Mouse (Mus musculus): ENCODE data around the gene Rin1. TPM values are rescaled to one million over a fixed set of nuclear protein-coding genes. Genes with fewer than 3 reads are reported as not detected.
"Not testable (repeated sequence)": the region's sequence is repeated elsewhere in the genome, so short reads cannot be mapped to it uniquely, and the experiment has no call there.

Gene Rin1
- polyA plus RNA-seq (2012; rRNA removed), result 2.8 and 3.7 TPM in 2 replicates

GRCm38 (mm10) chr19:5050047-5050905 is at the start of gene Rin1:
Rin1 (plus strand) TSS chr19:5050481.
- Histone ChIP-seq H3K27ac (ENCODE audit: insufficient read depth, low read length) (no peak within 1 kb of the TSS), H3K4me1 (ENCODE audit: control insufficient read depth, insufficient read depth, low read length) (peaks cover 40% of the 10 kb centered on the region), H3K27me3 (ENCODE audit: control insufficient read depth, insufficient read depth, low read length) (no peaks in the 10 kb centered on the region), H3K4me3 (replicated peaks; ENCODE audit: insufficient read depth, low read depth, low read length) (no peak within 1 kb of the TSS)
- DNase-seq, result peak in 1 of 2 experiments; percentile 42
- WGBS, result 32% methylated on average over 14 of the region's 14 CpGs
- no peak for TF ChIP-seq POLR2A (IDR thresholded peaks at IDR 0.05; ENCODE audit: borderline replicate concordance, insufficient read depth, low read length)
- peak; percentile 39; the same call in 1 of the 2 replicates for TF ChIP-seq CTCF (IDR thresholded peaks at IDR 0.05; ENCODE audit: borderline replicate concordance, insufficient read depth, low read depth, low read length)

GRCm38 (mm10) chr19:5001666-5002406 is 48.4 kb upstream of the Rin1 start:
- peaks cover 23% of the 10 kb centered on the region for H3K4me1 ChIP-seq (ENCODE audit: control insufficient read depth, insufficient read depth, low read length)
- TF ChIP-seq POLR2A (IDR thresholded peaks at IDR 0.05; ENCODE audit: borderline replicate concordance, insufficient read depth, low read length), result no peak
- TF ChIP-seq CTCF (IDR thresholded peaks at IDR 0.05; ENCODE audit: borderline replicate concordance, insufficient read depth, low read depth, low read length), result peak; percentile 100
- WGBS, result under 1% methylated on average over 39 of the region's 39 CpGs
- H3K27ac ChIP-seq (ENCODE audit: insufficient read depth, low read length), result peak overlapping the region; percentile 6; the same call in 1 of the 2 replicates
- peak overlapping the region; percentile 40 for H3K4me3 ChIP-seq (replicated peaks; ENCODE audit: insufficient read depth, low read depth, low read length)
- DNase-seq, result peak; percentile 92 to 95
- H3K27me3 ChIP-seq (ENCODE audit: control insufficient read depth, insufficient read depth, low read length), result no peaks in the 10 kb centered on the region

DNA sequence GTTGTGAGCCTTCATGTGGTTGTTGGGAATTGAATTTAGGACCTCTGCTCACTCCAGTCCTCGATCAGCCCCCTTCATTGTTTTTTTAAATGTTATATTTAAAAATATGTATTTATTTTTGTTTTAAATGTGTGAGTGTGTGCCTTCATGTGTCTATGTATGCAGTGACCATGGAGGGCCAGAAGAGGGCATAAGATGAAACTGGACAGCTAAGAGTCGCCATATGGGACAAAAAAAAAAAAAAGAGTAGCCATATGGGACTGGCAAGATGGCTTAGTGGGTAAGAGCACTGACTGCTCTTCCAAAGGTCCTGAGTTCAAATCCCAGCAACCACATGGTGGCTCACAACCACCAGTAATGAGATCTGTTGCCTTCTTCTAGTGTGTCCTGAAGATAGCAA is 46.6 kb upstream of the Rin1 start:
- not testable (repeated sequence) for H3K27ac ChIP-seq (ENCODE audit: insufficient read depth, low read length); DNase-seq; H3K27me3 ChIP-seq (ENCODE audit: control insufficient read depth, insufficient read depth, low read length); H3K4me3 ChIP-seq (replicated peaks; ENCODE audit: insufficient read depth, low read depth, low read length)
- WGBS, result 48% methylated on average over 2 of the region's 2 CpGs
- H3K4me1 ChIP-seq (ENCODE audit: control insufficient read depth, insufficient read depth, low read length), result peaks cover 23% of the 10 kb centered on the region

DNA sequence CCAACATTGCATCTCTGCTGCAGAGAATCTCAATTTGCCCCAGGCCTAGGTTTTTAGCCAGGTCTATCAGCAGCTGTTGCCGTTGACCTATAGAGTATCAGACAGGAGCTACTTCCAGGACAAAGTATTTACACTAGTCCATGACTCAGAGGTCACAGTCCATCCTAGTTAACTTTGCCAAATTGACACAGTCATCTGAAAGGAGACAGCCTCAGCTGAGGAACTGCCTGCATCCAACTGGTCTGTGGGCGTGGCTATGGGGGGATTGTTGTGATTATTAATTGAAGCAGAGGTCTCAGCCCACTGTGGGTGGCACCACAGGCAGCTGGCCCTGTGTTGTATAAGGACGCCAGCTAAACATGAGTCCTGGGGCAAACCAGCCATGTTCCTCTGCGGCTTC is 45.4 kb upstream of the Rin1 start:
- 60% methylated on average over 4 of the region's 4 CpGs for WGBS

DNA sequence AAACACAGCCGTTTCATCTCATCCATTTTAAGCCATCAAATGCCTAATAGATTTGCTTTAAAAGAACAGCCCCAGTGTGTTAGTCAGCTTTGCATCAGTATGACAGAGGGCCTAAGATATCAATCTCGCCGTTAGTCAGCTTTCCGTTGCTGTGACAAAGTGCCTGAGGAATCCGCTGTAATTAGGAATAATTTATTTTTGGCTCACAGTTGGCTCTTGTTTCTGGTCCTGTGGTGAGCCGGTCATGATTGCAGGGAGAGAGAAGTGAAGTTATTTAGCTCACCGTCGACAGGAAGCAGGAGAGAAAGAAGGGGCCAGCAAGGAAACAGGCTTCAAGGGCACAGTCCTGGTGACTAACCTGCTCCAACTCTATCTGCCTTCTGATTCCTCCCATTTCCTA is 37.1 kb upstream of the Rin1 start:
- no peaks in the 10 kb centered on the region for H3K27me3 ChIP-seq (ENCODE audit: control insufficient read depth, insufficient read depth, low read length)
- no peak overlapping the region for H3K27ac ChIP-seq (ENCODE audit: insufficient read depth, low read length)
- no peak for DNase-seq
- WGBS, result 47% methylated on average over 8 of the region's 8 CpGs
- H3K4me3 ChIP-seq (replicated peaks; ENCODE audit: insufficient read depth, low read depth, low read length), result no peak overlapping the region
- H3K4me1 ChIP-seq (ENCODE audit: control insufficient read depth, insufficient read depth, low read length), result no peaks in the 10 kb centered on the region
- TF ChIP-seq CTCF (IDR thresholded peaks at IDR 0.05; ENCODE audit: borderline replicate concordance, insufficient read depth, low read depth, low read length) (no peak), POLR2A (IDR thresholded peaks at IDR 0.05; ENCODE audit: borderline replicate concordance, insufficient read depth, low read length) (no peak)

More for the DNA sequence above, 45.4 kb upstream of the Rin1 start:
- no peaks in the 10 kb centered on the region for H3K27me3 ChIP-seq (ENCODE audit: control insufficient read depth, insufficient read depth, low read length)
- TF ChIP-seq POLR2A (IDR thresholded peaks at IDR 0.05; ENCODE audit: borderline replicate concordance, insufficient read depth, low read length) (no peak), CTCF (IDR thresholded peaks at IDR 0.05; ENCODE audit: borderline replicate concordance, insufficient read depth, low read depth, low read length) (no peak)
- H3K27ac ChIP-seq (ENCODE audit: insufficient read depth, low read length), result no peak overlapping the region
- H3K4me3 ChIP-seq (replicated peaks; ENCODE audit: insufficient read depth, low read depth, low read length), result no peak overlapping the region
- peaks cover 12% of the 10 kb centered on the region for H3K4me1 ChIP-seq (ENCODE audit: control insufficient read depth, insufficient read depth, low read length)
- no peak for DNase-seq

DNA sequence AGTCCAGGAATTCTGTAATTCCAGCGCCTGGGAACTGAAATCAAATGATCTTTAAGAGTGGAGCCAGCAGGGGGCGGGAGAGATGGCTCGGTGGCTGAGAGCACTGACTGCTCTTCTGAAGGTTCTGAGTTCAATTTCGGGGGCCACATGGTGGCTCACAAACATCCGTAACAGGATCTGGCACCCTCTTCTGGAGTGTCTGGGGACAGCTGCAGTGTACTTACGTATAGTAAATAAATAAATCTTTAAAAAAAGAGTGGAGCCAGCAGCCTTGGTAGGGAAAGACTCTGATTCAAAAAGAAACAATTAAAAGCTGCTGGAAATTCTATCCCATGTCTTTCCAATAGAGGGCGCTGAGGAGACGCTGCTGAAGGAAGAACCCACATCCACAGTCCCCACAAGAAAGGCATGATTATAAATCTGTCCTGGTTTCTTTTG is 35.3 kb upstream of the Rin1 start:
- 3% methylated on average over 8 of the region's 8 CpGs for WGBS
- Histone ChIP-seq H3K27me3 (ENCODE audit: control insufficient read depth, insufficient read depth, low read length) (no peaks in the 10 kb centered on the region), H3K4me1 (ENCODE audit: control insufficient read depth, insufficient read depth, low read length) (no peaks in the 10 kb centered on the region), H3K4me3 (replicated peaks; ENCODE audit: insufficient read depth, low read depth, low read length) (no peak overlapping the region), H3K27ac (ENCODE audit: insufficient read depth, low read length) (no peak overlapping the region)
- DNase-seq, result peak; percentile 49 to 55
- TF ChIP-seq POLR2A (IDR thresholded peaks at IDR 0.05; ENCODE audit: borderline replicate concordance, insufficient read depth, low read length) (no peak), CTCF (IDR thresholded peaks at IDR 0.05; ENCODE audit: borderline replicate concordance, insufficient read depth, low read depth, low read length) (peak; percentile 49; the same call in 1 of the 2 replicates)

- DNase-seq, result no peak
- 28% methylated on average over 10 of the region's 10 CpGs for whole genome bisulfite sequencing
- TF ChIP-seq POLR2A (IDR thresholded peaks at IDR 0.05; ENCODE audit: borderline replicate concordance, insufficient read depth, low read length) (no peak), CTCF (IDR thresholded peaks at IDR 0.05; ENCODE audit: borderline replicate concordance, insufficient read depth, low read depth, low read length) (no peak)
- Histone ChIP-seq H3K4me1 (ENCODE audit: control insufficient read depth, insufficient read depth, low read length) (no peaks in the 10 kb centered on the region), H3K27me3 (ENCODE audit: control insufficient read depth, insufficient read depth, low read length) (no peaks in the 10 kb centered on the region), H3K27ac (ENCODE audit: insufficient read depth, low read length) (no peak overlapping the region), H3K4me3 (replicated peaks; ENCODE audit: insufficient read depth, low read depth, low read length) (no peak overlapping the region)
These were observed 34.0 kb upstream of the Rin1 start for GRCm38 (mm10) chr19:5016221-5016742.
